Mouse (Mus musculus): ENCODE measurements around the gene Myt1l.

Myt1l gene

DNA sequence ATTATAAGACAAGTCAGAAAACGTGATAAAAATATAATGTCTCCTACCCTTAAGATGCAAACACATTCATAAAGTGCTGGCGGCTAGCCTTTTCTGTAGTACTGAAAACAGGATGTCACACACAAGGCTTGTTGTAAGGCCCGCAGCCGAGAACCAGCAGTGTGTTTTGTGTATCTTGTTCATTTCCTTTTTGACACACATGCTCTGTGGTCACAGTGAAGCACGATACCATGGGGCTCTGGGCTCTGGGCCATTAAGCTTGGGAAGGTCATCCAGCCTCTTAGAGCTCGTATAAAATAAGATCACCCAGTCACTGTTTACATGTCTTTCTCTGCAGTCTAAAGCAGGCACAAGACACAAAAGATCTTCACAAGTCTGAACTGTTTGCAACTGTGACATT is 288.6 kb downstream of the Myt1l start:
- DNase-seq (ENCODE audit: low spot score in 2 of 2), result no peak

DNA sequence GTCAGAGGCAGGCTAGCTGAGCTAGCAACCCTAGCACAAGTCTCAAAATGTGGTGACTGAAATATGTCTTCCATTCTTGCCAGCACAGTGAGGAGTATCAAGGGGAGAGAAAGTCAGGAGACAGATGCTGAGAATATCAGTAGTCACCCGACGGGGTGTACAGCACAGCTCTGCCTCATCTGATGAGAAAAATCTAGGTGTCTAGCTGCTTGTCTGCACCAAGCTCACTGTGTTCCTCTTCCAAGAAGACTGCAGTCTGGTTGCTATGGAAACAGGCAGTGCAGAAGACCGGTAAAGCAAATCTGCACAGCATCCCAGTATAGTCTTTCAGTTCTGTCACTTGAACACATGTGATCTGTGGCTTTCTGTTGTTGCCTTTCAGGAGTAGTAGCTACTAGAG is 294.0 kb downstream of the Myt1l start:
- no peak for DNase-seq (ENCODE audit: low spot score in 2 of 2)

DNA sequence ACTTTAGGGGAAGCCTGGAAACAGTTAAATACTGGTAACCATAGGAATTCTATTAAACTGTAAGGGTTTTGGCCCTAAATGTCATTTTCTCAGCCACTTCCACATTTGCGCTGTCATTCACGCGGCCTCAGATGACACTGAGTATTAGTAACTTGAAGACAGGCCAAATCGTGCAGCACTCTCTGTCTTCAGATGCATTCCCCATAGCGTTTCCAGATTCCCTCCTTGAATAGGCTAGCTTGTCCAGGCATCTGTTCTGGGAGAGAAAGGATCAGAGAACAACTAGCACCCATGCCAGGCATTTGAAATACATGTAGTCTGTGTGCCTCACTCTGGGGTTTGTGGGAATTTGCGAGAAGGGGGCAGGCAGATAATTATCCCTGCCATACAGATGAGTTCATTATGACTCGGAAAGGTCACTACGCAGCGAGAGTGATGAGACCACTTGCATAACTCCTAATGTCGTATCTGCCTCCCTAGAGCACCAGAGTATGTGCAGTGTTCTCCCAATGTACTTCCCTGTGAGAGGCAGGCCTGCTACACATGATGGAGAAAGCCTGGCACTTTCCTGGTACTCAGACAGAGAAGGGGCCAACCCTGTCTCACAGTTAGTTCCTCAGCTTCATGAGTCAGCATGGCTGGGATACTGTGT is 295.7 kb downstream of the Myt1l start:
- DNase-seq (ENCODE audit: low spot score in 2 of 2), result no peak

DNA sequence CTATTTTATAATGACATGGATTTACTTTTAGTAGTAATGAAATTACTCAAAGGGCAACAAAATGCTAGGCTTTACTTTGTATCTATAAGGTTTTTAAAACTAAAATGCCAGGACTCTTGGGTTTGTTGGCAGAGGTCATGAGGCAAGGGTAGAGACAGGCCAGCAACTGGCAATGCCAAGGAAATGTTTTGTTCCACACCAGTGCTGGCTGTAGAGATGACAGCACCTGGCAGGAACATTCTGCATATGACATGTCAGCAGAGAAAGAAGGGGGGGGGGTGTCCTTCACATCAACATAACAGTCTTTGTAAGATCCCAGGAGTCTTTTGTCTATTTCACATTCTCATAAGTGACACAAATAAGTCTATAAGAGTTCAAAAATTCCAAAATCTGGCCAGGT is 302.4 kb downstream of the Myt1l start:
- DNase-seq (ENCODE audit: low spot score in 2 of 2), result no peak

DNA sequence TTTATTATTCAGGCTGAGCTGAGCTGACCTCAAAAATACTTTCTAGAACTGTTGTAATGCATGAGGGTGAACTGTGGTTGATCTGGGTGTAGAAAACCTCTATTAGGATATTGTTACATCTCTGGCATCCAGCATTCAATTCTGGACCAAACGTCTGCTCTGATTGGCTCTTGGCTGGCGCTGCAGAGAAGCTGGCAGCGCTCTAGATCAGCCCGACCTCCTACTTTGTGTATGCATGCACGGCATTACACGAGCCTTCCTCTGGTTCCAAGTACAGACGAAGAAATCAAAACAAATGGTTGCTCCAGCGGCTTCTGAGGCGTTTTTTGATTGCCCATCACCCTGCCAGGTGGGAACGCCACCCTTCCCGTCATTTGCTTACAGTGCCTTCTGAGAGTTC is 303.2 kb downstream of the Myt1l start:
- DNase-seq (ENCODE audit: low spot score in 2 of 2), result no peak

DNA sequence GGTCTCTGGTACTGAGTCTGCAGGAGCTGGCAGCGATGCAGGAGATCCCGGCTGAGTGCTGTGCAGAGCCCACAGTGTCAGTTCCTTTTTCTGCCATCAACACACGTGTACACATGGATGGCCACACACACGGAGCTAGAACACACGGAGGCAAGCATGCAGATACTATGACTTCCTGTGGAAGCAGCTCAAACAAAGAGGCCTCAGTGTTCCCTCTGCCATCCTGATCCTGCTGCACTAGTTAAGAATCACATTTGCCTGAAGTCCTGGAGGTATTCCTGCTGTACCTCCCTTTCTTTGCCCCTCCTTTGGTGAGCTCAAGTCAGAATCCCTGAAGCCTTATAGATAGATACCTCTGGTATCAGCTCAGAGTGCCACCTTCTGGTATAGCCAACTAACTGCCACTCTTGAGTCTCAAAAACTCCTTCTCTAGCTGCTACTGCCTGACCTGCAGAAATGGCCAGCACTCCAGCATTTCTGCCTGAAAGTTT is 309.2 kb downstream of the Myt1l start:
- no peak for DNase-seq (ENCODE audit: low spot score in 2 of 2)

DNA sequence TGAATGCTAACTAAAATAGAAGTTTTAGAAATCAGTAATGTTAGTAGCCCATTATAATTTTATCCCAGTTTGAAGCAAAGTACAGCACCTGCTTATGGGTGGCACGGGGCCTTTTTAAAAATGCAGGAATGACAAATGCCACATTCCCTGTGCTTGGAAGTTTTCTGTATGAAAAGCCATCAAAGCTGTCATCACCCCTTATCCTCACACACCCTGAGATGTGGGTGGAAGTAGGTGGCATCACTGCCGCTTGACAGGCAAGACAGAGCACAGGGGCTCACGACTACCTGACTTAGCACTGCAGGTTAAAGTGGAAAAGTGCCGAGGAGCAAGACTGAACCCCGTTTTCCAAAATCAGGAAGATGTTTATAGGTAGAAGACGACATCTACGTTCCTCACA is 310.2 kb downstream of the Myt1l start:
- DNase-seq (ENCODE audit: low spot score in 2 of 2), result no peak

DNA sequence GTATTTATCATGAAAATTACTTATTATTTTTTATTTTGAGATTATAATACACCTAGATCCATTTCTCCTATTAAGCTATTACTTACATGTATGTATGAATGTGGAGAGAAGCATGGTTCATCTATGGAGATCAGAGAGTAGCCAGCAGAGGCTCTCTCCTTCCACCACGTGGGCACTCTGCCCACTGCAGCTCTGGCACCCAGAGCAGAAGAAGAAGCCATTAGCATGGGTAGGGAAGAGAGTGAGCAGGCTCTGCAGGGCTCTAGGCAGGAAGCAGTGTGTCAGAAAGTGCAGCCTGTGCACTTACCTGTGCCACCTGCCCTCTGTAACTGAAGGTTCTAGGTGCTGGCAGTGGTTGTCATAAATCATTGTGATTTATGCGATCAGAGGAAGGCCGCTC is 321.8 kb downstream of the Myt1l start:
- no peak for DNase-seq (ENCODE audit: low spot score in 2 of 2)

DNA sequence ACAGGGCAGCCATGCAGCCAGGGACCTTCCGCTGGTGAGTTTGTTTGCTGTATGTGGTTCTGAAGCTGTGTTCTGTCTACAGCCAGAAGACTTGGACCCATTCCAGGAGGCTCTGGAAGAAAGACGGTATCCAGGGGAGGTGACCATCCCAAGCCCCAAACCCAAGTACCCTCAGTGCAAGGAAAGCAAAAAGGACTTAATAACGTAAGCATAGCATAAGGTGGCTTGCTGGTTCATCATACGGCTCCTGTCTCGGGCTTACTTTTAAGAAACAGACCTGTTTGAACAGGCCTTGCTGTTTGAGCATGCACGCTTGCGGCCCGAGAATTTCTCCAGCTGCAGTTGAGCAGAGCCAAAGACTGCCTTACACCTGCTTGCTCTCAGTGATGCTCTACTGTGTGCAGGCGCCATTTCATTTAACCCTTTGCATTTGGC is 326.0 kb downstream of the Myt1l start:
- DNase-seq (ENCODE audit: low spot score in 2 of 2), result no peak

DNA sequence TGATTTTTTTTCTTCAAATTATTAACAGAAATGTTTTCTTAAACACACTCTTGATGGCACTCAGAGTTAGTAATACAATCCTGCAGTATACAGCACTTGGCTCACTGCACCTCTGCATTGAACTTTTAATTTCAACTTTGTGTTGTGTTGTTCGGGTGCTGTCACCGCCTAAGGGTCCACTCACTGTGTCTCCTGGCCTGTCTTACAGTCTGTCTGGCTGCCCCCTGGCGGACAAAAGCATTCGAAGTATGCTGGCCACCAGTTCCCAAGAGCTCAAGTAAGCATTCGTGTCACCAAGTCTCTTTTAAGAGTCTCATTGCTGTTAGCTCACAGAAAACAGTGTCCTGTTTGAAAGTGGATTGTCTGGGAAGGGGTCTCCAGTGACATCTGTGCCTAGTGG is 326.8 kb downstream of the Myt1l start:
- no peak for DNase-seq (ENCODE audit: low spot score in 2 of 2)

DNA sequence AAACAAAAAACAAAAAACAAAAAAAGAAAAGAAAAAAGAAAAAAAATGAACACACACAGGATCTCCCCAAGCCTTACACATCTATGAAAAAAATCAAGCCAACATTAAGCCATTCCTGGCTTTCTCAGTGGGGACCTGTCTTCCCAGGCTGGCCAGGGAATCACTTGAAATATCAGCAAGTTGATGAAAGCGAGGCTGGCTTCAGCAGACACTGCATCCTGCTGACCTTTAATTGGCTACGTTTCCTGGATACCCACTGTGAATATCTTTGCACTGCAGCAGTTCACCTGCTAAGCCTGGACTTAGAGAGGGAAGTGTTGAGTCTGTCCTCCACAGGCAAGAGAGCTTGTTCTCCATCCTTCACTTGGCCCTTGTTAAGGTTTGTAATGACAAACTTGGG is 332.8 kb downstream of the Myt1l start:
- DNase-seq (ENCODE audit: low spot score in 2 of 2), result no peak

DNA sequence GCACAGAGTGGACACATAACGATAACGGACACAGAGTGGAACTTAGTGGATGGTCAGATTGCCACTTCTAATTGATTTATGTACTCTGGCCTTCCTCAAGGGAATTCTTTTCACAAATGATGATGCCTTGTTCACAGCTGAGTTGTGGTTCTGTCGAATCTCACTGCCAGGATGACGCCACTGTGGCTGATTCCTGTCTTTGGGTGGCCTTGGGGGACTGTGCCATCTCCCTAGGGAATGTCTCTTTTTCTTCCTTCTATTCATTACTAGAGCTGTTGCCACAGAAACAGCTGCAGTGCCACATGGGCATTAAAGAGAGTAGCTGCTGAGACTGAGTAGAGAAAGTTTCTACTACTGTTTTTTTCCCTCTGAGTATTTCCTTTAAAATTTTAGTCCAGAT is 340.1 kb downstream of the Myt1l start:
- no peak for DNase-seq (ENCODE audit: low spot score in 2 of 2)

DNA sequence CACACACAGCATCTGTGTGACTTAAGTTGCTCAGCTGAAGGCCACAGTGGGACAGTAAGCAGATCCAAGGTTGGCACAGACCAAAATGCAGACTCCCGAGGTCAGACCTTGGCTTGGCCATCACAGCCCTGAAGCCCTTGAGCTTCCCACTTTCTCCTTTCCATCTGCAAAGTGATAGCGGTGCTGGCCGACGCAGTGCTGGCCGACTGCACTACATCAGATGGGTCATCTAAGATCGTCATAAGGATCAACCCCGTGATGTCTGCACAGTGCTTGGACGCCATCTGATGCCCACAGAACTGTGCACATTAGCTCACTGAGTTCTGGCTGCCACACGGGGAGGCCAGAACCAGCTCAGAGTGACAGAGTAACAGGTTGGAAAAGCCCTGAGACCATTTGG is 340.6 kb downstream of the Myt1l start:
- DNase-seq (ENCODE audit: low spot score in 2 of 2), result no peak

DNA sequence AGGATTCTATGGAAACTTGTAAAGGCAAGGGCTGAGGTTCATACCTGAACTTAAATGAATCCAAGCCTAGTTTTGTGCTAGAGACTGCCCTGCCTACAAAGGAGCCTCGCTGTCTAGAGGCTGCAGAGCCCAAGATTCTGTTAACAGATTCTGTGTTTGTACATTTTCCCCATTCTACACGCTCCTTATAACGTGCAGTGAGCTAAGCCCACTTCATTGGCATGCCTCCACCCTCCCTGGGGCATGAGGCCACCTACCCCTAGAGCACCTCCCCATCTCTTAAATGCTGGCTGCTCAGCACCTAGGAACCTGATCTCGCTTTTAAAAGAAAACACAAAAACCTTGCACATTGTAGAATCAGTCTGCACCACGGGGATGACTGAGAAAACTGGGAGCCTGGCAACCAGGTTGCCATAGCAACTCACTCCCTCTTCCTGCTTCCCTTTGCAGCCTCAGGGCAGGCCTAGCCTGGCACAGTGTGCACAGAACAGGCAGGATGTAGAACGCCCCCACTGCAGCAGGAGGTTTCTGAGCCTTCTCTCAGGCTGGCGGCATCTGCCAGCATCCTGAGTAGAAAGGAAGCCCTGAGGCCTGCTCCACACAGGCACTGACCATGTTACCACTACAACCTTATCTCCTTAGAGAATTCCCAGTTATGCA is 344.1 kb downstream of the Myt1l start:
- no peak for DNase-seq (ENCODE audit: low spot score in 2 of 2)

DNA sequence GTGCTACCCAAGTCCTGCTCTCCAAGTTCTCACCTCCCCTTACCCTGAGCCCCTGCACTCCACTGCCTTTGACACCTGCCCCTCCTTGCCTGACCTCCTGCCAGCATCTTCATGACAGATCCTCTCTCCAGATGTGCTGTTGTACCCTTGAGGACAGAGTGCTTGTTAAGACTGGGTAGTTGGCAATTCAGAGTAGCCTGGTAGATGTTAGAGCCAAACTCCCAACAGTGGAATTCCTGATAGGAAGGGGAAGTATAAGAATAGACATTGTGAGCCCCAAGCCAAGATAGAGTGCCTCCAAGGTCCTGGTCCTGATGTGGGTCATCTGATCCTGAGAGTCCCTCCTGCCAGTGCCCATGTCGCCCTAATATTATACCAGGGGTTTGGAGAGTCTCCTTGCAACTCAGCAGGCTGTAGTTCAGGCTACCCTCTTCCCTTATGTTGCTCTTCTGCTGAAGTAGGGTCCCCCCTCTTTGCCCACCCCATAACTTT is 345.1 kb downstream of the Myt1l start:
- DNase-seq (ENCODE audit: low spot score in 2 of 2), result no peak

DNA sequence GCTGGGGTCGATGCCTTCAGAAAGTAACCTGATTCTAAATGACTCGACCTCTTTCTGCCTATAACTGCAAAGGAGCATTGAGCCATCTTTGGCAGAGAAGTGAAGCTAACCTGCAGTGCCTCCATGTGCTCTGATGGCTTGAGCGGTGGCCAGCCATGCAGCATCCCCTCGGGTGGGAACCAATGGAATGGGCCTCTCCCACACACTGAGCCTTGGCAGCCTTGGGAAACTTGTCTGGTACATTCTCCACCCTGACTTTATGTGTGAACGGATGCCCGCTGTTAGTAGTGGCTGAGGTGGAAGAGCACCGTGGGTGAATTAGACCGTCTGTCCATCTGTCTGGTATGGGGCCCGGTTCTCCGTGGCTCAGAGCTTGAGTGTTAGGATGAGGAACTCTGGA is 349.8 kb downstream of the Myt1l start:
- no peak for DNase-seq (ENCODE audit: low spot score in 2 of 2)

DNA sequence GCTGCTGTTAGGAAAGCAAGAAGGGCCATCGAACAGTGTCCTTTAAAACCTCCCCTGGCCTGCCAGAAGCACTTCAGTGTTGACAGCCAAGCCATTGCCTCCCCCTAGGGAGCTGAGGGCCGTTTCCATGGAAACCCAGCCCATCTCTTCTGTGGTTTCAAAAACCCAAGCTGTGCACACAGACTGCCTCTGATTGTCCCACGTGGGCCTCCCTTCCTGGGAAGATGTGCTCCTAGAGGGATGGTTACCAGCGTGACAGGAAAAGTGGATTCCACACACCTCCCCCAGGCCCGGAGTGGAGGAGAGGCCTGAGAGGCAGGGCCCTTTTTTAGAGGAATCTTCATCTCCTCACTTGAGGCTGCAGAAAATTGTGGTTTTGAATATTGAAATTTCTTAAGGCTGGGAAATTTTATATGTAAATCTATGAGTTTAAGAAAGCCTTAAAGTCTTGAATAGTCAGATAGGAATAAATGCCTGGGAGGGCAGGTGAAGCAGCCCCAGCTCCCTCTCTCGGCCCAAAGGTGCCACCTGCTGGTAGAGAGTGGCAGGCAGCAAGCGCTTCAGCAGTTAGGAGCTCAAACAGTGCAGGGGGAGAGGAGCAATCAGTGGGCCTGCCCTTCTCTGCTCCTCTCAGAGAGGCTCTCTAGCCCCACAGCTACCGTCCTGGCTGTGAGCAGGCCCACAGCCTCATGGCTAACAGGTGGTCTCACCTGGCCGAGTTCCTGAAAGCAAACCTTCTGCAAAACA is 354.9 kb downstream of the Myt1l start:
- DNase-seq (ENCODE audit: low spot score in 2 of 2), result no peak

DNA sequence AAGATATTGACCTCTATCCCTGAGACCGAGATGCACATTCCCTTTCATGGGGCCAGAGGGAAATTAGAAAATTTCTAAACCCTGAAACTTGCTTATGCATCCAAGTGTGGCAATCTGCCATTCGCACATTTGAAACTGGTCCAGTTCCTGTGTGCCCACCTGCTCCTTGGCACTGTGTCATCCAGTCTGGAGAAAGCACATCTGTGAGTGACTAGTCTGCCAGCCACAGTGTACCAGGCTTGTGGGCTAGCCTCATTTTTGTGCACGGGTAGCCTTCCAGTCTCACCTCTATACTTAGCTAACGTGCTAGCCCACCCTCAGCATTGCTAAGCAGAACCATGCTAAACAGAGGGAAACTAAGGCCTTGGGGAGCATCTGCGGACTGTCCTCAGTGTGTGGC is 356.2 kb downstream of the Myt1l start:
- DNase-seq (ENCODE audit: low spot score in 2 of 2), result no peak

DNA sequence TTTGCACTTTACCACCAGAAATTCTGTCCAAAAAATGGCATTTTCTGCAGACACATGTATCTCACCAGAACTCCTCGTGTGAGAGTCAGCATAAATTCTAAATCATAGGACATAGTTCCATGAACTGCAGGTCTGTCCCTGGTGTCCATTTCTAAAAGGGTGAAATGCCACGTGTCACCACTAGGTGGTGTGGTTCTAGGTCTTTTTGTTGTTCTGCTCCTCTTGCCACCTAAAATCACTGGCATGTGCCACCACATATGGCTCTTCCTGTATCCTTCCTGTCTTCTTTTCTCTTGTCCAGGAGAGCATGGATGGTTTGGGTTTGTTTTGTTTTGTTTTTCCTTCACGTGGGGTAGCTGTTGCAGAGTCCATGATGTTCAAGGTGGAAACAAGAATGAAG is 366.5 kb downstream of the Myt1l start:
- no peak for DNase-seq (ENCODE audit: low spot score in 2 of 2)

DNA sequence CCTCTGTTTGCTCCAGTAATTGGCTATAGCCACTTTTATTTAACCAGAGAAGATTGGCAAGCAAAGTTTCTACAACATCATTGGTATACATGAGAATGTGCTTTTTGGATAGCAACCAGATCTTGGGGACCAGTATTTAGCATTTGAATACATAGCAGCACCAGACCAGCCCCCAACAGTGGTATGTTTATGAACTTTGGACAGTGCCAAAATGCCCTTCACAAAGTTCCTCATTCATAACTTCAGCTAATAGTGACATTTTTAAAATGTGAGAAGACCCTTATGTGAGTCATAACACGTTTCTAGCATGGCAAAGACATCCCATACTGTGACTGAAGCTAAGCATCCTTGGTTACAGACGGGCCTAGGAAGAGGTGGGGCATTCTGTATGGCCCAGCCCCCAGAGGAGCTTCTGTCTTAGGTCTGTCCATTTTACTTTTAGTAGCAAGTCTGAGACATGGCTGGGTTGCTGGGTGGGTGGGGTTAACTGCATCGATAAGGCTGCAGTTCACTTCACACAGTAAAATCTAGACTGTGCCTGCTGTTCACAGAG is 369.4 kb downstream of the Myt1l start:
- DNase-seq (ENCODE audit: low spot score in 2 of 2), result no peak

DNA sequence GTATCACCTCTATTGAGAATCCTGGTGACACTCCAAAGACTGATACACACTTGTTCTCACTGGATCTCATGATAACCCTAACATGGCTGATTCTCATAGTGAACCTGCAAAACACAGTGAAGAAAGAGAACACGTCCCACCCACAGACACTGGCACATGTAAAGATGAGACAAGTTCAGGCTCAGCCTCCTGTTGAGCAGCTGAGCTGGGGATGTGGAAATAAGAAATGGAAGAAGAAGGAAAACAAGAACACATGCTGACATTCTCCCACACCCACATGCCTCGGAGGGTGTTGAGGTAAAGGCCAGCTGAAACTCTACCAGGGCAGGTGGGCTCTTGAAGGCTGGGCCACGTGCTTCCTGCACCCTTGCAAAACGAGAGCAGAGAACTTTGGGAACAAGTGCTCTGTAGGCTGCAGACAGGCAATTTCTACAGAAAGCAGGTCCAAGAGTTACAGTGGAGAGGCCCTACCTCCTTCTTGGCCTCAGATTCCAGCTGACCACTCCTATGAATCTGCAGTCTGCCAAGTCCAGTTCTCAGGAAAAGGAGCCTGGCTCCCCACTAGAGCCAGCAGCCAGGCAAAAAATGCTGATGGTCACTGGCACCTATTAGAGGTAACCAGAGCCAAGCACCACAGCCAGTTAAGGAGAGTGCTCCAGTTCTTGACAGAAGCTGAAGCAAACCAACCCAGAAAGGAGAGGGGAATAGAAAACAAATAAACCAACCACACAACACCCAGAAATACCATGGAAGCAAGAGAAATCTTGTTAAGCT is 376.1 kb downstream of the Myt1l start:
- no peak for DNase-seq (ENCODE audit: low spot score in 2 of 2)

DNA sequence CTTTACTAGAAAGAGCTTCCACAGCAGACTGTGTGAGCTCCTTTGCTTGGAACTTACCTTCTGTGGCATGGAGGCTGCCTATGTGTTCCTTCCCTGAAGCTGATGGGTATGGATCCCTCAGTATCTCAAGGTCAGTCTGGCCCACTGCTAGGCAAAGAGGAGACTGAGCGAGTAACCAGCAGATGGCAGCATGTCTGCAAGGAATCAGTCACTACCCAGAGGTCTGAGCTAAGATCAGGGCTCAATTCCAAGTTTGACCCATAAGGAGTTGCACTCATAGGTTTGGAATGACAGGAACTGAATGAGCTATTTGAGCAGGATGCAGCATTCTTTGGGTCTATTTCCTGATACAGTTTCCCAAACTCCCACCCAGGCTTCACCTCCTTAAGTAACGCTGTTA is 378.9 kb downstream of the Myt1l start:
- DNase-seq (ENCODE audit: low spot score in 2 of 2), result no peak

Measured in natural killer cell, adult 2 months (primary cell).